Mouse (Mus musculus) hindbrain, embryonic 15.5 days (tissue): ENCODE measurements around the gene Col6a3. TPM values are rescaled to one million over a fixed set of nuclear protein-coding genes. Genes with fewer than 3 reads are reported as not detected.

Experiments
- ATAC-seq: fragments of 200-750 bp; cut with Nextera tagmentation; 2 replicates; pipeline ENCODE4 v1.8.0; 2017; ENCODE audit warnings: low read depth, moderate number of reproducible peaks, moderate TSS enrichment; ENCODE audit not compliant: low FRiP score
- H3K27ac ChIP-seq: fragments of 300-500 bp; sonication (generic); replicated peaks from 2 replicates; pipeline ENCODE4 v1.5.1; 2015; ENCODE audit warnings: mild to moderate bottlenecking, inconsistent platforms
- H3K27me3 ChIP-seq: fragments of 300-500 bp; sonication (generic); 2 replicates; pipeline ENCODE4 v1.6.1; 2015; ENCODE audit warnings: control low read depth, inconsistent platforms
- H3K36me3 ChIP-seq: fragments of 300-500 bp; sonication (generic); 2 replicates; pipeline ENCODE4 v1.6.1; 2015; ENCODE audit warnings: control low read depth, inconsistent platforms
- H3K4me1 ChIP-seq: fragments of 300-500 bp; sonication (generic); replicated peaks from 2 replicates; pipeline ENCODE4 v1.6.1; 2015; ENCODE audit warnings: control low read depth, inconsistent platforms
- H3K4me2 ChIP-seq: fragments of 300-500 bp; sonication (generic); 2 replicates; pipeline ENCODE4 v1.6.1; 2015; ENCODE audit warnings: moderate library complexity, mild to moderate bottlenecking, inconsistent platforms
- H3K4me3 ChIP-seq: fragments of 300-500 bp; sonication (generic); 2 replicates; pipeline ENCODE4 v1.5.1; 2015; ENCODE audit warnings: mild to moderate bottlenecking, inconsistent platforms
- H3K9ac ChIP-seq: fragments of 300-500 bp; sonication (generic); 2 replicates; pipeline ENCODE4 v1.6.1; 2015; ENCODE audit warnings: inconsistent platforms
- H3K9me3 ChIP-seq: fragments of 300-500 bp; sonication (generic); 2 replicates; pipeline ENCODE4 v1.6.1; 2016; ENCODE audit warnings: control low read depth, inconsistent platforms
- WGBS: fragments of 180-500 bp; shearing (Covaris S2); methylation state at CpG from one replicate; pipeline ENCODE4 v1.1.7; 2015; 5-methylcytosine and 5-hydroxymethylcytosine counted together
- polyA plus RNA-seq: library from polyadenylated mRNA; unstranded; fragments of >200 nt; fragmentation: Nextera tagmentation; extraction: Ambion mirVana; gene quantifications from 2 replicates; pipeline ENCODE4 v1.2.1, GENCODE M21; 2015

Col6a3 gene
- polyA plus RNA-seq, 1 experiment from 2014 or later, result 8.3 TPM

DNA sequence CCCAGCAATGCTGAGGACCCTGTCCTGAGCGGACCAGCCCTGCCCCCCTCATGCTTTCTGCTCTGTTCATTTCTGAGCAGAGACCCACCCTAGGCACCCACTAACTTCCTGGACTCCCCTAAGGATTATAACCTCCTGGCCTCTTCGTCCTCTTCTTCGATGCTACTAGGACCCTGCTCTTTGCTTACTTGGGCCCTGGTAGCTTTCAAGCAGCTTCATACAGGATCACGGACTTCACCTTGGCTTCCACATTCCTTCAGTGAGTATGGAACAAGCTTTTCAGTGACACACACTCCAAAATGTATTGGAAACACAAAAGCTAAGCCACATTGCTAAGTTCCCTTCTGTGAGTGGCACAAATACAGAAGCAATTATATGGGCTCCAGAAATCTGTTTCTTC, 52.8 kb downstream of the Col6a3 start:
- Histone ChIP-seq H3K36me3 (no peaks in the 10 kb centered on the region), H3K27ac (no peak overlapping the region), H3K27me3 (no peaks in the 10 kb centered on the region), H3K9me3 (no peaks in the 10 kb centered on the region), H3K4me2 (no peak overlapping the region), H3K4me3 (no peak overlapping the region), H3K9ac (no peak overlapping the region), H3K4me1 (no peaks in the 10 kb centered on the region)
- no peak for ATAC-seq
- 91% methylated on average over 4 of the region's 4 CpGs for WGBS

DNA sequence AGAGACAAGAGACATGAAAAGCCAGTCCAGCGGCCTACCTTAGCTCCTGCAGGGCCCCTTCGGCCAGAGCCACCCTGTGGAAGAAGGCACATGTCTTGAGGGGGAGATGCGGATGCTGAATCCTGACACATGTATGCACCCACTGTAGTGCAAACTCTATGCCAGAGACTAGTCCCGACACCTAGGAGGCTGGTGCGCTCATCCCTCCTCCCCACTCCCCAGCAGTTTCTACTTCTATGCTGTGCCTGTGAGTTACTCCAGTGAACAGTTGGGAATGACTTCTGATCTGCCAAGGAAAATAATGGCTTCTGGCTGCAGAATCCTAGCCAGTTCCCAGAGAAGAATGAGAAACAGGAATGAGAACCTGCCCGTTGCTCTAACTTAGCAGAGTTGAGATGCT, 54.3 kb downstream of the Col6a3 start:
- 86% methylated on average over 6 of the region's 6 CpGs for WGBS
- no peak for ATAC-seq
- no peaks in the 10 kb centered on the region for H3K27me3 ChIP-seq
- H3K27ac ChIP-seq, result no peak overlapping the region
- H3K9ac ChIP-seq, result no peak overlapping the region
- H3K4me2 ChIP-seq, result no peak overlapping the region
- H3K4me1 ChIP-seq, result no peaks in the 10 kb centered on the region
- no peaks in the 10 kb centered on the region for H3K9me3 ChIP-seq
- no peaks in the 10 kb centered on the region for H3K36me3 ChIP-seq
- H3K4me3 ChIP-seq, result no peak overlapping the region

DNA sequence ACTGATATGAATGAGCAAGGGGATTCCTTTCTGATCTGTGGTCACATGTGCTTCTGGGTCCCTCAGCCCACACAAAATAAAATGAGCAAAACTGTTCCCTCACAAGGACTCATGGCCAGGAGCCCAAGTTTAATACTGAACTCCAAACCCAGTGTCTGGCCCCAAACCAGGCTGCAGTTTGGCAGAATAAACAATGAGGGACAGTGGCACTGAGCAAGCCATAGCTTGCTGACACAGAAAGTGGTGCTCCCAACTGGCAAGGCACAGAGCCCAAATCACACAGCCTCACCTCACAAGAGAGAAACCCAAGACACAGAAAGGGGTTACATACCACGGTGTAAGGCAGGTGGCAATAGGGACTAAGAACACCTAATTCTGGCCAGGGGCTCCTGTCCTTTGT, 63.3 kb downstream of the Col6a3 start:
- Histone ChIP-seq H3K4me1 (peaks cover 6% of the 10 kb centered on the region), H3K4me3 (no peak overlapping the region), H3K36me3 (no peaks in the 10 kb centered on the region), H3K4me2 (no peak overlapping the region), H3K9me3 (no peaks in the 10 kb centered on the region), H3K27ac (no peak overlapping the region), H3K9ac (no peak overlapping the region), H3K27me3 (no peaks in the 10 kb centered on the region)
- 74% methylated on average over 1 of the region's 1 CpGs for WGBS
- ATAC-seq, result no peak

DNA sequence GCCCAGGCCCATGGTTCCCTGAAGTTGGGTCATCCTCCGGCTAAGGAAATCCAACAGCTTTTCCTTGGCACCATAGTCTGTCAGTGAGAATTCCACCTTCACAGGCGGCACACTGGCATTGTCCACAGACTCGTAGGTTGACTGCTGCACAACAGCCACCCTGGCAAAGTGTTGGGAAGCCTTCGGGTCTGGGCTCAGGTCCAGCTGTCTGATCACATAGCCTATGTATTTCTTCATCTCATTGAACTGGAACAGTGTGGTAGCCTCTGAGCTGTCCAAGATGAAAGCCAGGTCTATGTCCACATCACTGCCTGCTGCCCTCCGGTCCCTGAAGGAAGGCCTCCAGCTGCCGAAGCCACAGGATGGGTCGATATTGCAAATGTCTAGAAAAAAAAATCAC, 64.7 kb downstream of the Col6a3 start:
- WGBS, result 82% methylated on average over 7 of the region's 7 CpGs
- ATAC-seq, result no peak
- H3K9ac ChIP-seq, result no peak overlapping the region

DNA sequence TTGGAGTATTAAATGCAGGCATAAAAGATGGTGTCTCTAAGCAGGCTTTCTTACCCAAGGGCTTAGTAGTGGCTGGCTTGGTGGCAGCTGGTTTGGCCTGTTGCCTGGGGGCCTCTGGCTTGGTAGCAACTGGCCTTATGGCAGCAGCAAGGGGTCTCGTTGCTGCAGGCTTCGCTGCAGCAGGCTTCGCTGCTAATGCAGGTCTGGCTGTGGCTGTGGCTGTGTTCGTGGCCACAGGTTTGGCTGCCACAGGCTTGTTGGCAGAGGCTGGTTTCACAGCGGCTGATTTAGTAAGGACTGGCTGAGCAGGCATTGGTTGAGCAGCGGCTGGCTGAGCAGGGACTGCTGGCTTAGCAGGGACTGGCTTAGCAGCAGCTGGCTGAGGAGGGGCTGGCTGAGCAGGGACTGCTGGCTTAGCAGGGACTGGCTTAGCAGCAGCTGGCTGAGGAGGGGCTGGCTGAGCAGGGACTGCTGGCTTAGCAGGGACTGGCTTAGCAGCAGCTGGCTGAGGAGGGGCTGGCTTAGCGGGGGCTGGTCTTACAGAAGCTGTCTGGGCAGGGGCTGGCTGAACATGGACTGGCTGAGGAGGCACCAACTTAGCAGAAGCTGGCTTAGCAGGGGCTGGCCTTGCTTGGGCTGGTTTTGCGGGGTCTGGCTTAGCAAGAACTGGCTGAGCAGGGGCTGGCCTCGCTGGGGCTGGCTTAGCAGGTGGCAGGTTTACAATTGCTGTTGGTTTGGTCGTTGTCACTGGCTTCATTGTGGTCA, 68.1 kb downstream of the Col6a3 start:
- no peaks in the 10 kb centered on the region for H3K27me3 ChIP-seq
- 0 out of 2 replicates have a peak overlapping the region, but pooled peaks have one; percentile 13 for H3K4me2 ChIP-seq
- no peak overlapping the region for H3K4me3 ChIP-seq
- no peaks in the 10 kb centered on the region for H3K9me3 ChIP-seq
- H3K27ac ChIP-seq, result peak overlapping the region; percentile 78
- no peak overlapping the region for H3K9ac ChIP-seq
- ATAC-seq, result peak; percentile 93
- peaks cover 9% of the 10 kb centered on the region for H3K4me1 ChIP-seq
- 8% methylated on average over 10 of the region's 10 CpGs for WGBS
- H3K36me3 ChIP-seq, result no peaks in the 10 kb centered on the region

More for the DNA sequence above, 64.7 kb downstream of the Col6a3 start:
- Histone ChIP-seq H3K4me2 (no peak overlapping the region), H3K4me1 (peaks cover 9% of the 10 kb centered on the region), H3K36me3 (no peaks in the 10 kb centered on the region), H3K27ac (no peak overlapping the region), H3K9me3 (no peaks in the 10 kb centered on the region), H3K4me3 (no peak overlapping the region), H3K27me3 (no peaks in the 10 kb centered on the region)

DNA sequence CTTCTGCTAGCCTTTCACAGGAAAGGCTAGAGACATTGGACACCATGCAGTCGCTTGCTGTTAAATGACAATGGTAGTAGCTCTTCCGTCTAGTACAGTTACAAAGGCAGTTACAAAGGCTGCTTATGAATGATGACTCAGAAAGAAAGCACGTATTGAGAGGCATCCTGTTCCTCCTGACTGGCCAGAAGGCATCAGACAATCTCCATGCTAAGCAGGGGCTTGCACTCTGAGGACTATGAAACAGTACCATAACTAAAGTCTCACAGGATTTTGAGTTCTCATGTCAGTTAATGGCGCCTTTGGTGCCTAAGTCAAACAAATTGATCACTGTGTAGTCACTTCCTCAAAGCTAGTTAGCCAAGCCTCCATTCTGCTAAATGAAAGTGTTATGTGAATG, 72.6 kb downstream of the Col6a3 start:
- 50% methylated on average over 4 of the region's 4 CpGs for WGBS

DNA sequence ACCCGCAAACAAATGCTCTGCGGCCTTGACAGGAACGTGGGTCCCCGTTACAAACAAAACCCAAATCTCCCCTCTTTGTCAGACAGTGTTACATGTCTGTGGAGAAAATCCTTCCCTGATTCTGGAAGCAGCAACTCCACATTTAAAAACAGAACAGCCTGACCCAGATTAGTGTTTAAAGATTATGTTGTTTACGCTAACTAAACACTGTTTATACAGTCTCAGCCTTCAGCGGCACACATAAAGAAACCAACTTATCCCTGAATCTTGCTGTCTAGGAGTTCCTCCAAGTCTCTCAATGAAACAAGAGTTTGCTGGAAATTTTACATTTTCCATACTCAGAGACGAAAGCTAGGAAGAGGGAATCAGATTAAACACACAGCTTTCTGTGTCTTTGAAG, 73.7 kb downstream of the Col6a3 start:
- ATAC-seq, result no peak
- Histone ChIP-seq H3K36me3 (no peaks in the 10 kb centered on the region), H3K9me3 (no peaks in the 10 kb centered on the region), H3K4me3 (no peak overlapping the region), H3K4me1 (no peaks in the 10 kb centered on the region), H3K4me2 (no peak overlapping the region), H3K27ac (no peak overlapping the region), H3K27me3 (no peaks in the 10 kb centered on the region), H3K9ac (no peak overlapping the region)
- whole genome bisulfite sequencing, result 89% methylated on average over 7 of the region's 7 CpGs

More for the DNA sequence above, 72.6 kb downstream of the Col6a3 start:
- no peaks in the 10 kb centered on the region for H3K27me3 ChIP-seq
- no peaks in the 10 kb centered on the region for H3K36me3 ChIP-seq
- H3K27ac ChIP-seq, result no peak overlapping the region
- no peaks in the 10 kb centered on the region for H3K9me3 ChIP-seq
- H3K4me2 ChIP-seq, result no peak overlapping the region
- no peak for ATAC-seq
- H3K9ac ChIP-seq, result no peak overlapping the region
- no peak overlapping the region for H3K4me3 ChIP-seq
- peaks cover 9% of the 10 kb centered on the region for H3K4me1 ChIP-seq

DNA sequence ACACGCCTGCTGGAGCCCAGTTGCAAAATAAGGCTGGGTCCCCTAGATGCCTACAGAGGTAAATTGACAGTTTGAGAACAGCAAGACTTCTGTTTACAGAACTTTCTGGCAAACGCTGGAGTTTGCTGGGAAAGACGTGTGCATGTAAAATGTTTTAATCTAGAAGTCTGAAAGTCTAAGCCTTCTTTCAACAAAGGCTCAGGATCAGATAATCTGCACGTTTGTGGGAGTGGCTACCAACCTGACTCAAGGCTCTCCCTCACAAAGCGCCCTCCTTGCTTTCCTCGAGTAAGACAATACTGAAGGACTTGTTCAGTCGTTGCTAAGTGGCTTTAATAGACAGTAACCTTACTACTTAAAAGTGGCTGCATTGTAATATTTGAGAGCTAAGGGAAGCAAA, 74.5 kb downstream of the Col6a3 start:
- H3K4me1 ChIP-seq, result no peaks in the 10 kb centered on the region
- no peak overlapping the region for H3K9ac ChIP-seq
- H3K36me3 ChIP-seq, result no peaks in the 10 kb centered on the region
- no peaks in the 10 kb centered on the region for H3K27me3 ChIP-seq
- H3K4me3 ChIP-seq, result no peak overlapping the region
- H3K27ac ChIP-seq, result no peak overlapping the region
- ATAC-seq, result no peak
- WGBS, result 75% methylated on average over 7 of the region's 7 CpGs
- H3K9me3 ChIP-seq, result no peaks in the 10 kb centered on the region
- H3K4me2 ChIP-seq, result no peak overlapping the region

DNA sequence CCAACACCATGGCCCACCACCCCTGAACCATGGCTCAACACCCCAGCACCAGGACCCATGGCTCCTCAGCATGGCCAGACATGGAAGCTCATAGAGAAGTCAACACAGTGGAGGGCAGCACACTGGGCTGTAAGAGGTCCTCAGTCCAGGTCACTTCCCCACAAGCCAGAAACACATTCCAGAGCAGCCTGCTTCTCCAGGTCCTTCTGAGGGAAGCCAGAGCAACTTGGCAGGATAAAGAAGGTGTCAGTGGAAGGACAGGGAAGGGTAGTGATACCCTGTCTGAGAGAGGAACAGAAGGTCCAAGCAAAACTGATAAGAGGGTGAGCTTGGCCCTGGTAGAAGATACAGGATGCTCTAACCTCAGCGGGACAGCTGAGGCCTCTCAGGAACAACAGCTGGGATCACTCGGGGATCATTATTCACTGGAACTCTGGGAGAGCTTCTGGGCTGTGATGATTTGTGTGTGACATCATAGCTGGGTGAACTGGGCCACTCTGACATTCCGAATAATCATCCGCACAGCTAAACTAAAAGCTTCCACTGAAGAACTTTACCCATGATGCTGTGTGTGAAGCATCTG, 85.6 kb downstream of the Col6a3 start:
- 82% methylated on average over 4 of the region's 4 CpGs for WGBS

DNA sequence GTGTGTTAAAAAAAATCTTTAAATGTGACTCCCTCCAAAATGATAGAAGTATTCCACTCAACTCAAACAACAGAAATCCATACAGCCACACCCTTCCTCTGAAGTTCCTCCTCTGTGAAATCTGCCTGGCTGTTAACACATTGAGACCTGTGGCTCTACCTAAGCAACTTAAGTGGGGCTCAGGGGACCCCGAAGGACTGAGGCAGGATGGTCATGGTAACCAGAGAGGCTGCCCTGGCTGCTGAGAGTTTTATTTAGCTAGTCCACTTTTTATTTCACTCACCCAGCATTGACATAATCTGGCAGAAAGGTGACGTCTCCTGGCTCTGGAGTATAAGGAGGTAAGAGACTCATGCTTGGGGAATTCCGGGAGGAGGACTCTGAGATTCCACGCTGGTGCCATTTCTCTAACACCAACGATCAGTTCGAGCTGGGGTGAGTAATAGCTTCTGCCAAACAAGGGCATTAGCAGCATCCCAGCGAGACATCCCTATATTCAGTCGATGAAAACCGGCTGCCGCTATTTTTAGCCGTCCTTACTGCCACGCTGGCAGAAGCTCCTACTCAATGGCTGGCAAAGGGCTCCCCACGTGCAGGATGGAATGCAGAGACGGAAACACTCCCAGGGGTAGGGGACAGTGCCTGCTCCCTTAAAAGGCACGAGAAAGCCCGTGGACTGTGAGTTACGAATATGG, 89.8 kb downstream of the Col6a3 start:
- Histone ChIP-seq H3K9me3 (no peaks in the 10 kb centered on the region), H3K4me3 (no peak overlapping the region), H3K4me2 (peak overlapping the region; percentile 37), H3K4me1 (peaks cover 22% of the 10 kb centered on the region), H3K27me3 (no peaks in the 10 kb centered on the region), H3K36me3 (no peaks in the 10 kb centered on the region), H3K27ac (peak overlapping the region; percentile 55), H3K9ac (no peak overlapping the region)
- WGBS, result 27% methylated on average over 17 of the region's 17 CpGs
- ATAC-seq, result peak; percentile 62

More for the DNA sequence above, 85.6 kb downstream of the Col6a3 start:
- Histone ChIP-seq H3K4me2 (no peak overlapping the region), H3K36me3 (no peaks in the 10 kb centered on the region), H3K4me3 (no peak overlapping the region), H3K4me1 (peaks cover 17% of the 10 kb centered on the region), H3K9ac (no peak overlapping the region), H3K9me3 (no peaks in the 10 kb centered on the region), H3K27me3 (no peaks in the 10 kb centered on the region), H3K27ac (no peak overlapping the region)
- no peak for ATAC-seq

DNA sequence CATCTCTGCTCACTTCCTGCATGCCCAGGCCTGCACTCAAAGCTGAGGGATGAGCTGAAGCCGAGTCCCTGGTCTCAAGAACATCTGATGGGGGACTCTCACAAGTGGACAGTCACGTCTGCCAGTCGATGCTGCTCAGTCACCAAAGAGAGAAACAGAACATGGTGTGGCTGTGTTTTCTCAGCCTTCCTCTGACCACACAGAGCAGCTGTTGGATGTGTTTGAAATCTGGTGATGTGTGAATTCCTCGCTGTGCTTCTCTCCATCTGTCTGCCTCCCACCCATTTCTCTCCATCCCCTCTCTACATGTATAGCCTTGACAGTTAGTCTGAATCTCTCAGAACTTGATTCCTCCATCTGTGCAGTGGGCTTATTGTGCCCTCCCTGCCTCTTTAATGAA, 92.5 kb downstream of the Col6a3 start:
- no peak for ATAC-seq
- Histone ChIP-seq H3K4me2 (no peak overlapping the region), H3K4me1 (peaks cover 22% of the 10 kb centered on the region), H3K4me3 (no peak overlapping the region), H3K27ac (no peak overlapping the region), H3K9me3 (no peaks in the 10 kb centered on the region), H3K36me3 (no peaks in the 10 kb centered on the region), H3K27me3 (no peaks in the 10 kb centered on the region), H3K9ac (no peak overlapping the region)
- WGBS, result 88% methylated on average over 4 of the region's 4 CpGs

DNA sequence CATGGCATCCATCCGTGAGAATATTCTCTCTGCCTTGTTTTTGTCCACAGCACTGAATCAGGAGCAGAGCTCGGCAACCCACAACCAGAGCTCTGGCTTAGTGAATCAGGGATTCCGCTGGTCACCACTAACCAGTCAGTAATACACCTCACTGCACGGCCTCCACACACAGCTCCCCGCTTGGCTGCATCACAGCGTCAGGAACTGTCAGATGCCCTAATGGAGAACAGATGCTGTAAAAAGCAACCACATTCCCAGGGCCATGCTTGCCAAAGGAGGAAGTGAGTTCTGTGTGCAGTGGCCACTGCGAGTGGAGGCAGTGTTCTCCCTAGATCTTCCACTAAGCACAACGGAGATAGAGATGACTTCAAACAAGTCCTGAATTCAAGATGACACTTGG, 93.6 kb downstream of the Col6a3 start:
- H3K36me3 ChIP-seq, result no peaks in the 10 kb centered on the region
- no peak overlapping the region for H3K9ac ChIP-seq
- no peak overlapping the region for H3K4me3 ChIP-seq
- peaks cover 24% of the 10 kb centered on the region for H3K4me1 ChIP-seq
- H3K27me3 ChIP-seq, result no peaks in the 10 kb centered on the region
- H3K4me2 ChIP-seq, result no peak overlapping the region
- 60% methylated on average over 8 of the region's 8 CpGs for WGBS
- H3K27ac ChIP-seq, result 0 out of 2 replicates have a peak overlapping the region, but pooled peaks have one; percentile 52
- H3K9me3 ChIP-seq, result no peaks in the 10 kb centered on the region
- ATAC-seq, result peak; percentile 43; the same call in 1 of the 2 replicates
